Mouse (Mus musculus): ENCODE results near the gene Hyal1.
A peak's percentile ranks its signal among the peaks of the same experiment; 100 is the strongest.
"Not testable (repeated sequence)": the region's sequence is repeated elsewhere in the genome, so short reads cannot be mapped to it uniquely, and the experiment has no call there.

Gene Hyal1

GRCm38 (mm10) chr9:107573774-107574173 lies 3.0 kb upstream of the Hyal1 start:
- not testable (repeated sequence) for DNase-seq

DNA sequence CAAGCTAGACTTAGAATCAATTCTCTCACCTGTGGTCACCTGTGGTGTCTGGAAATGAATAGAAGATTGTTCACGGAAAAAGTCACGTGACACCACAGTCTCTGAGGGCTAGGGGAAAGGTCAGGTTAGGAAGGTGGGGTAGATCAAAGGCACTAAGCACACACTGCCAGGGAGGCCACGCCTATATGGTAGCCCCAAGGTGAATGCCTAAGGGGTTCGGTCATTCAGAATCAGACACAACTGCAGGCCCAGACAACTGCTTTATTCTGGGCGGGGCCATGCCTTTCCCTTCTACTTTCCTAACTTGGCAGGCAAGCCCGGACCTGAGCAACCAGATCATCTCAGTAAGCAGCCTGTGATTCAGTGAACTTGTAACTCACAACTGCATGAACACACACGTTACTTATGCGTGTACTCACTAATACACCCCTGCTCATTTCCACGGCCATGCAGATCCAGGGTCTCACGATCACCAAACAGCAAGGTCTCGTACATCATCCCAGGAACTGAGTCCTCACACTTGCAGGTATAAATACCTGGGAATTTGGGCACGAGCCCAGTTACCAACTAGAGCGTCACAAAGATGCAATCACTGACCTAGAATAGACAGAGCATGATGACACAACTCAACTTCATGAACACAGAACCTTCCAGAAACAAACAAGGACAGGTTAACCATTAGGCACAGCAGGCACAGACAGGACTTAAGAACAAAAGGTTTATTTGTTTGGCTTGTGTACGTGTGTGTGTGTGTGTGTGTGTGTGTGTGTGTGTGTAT lies 959 bp upstream of the Hyal1 start:
- no peak for DNase-seq

DNA sequence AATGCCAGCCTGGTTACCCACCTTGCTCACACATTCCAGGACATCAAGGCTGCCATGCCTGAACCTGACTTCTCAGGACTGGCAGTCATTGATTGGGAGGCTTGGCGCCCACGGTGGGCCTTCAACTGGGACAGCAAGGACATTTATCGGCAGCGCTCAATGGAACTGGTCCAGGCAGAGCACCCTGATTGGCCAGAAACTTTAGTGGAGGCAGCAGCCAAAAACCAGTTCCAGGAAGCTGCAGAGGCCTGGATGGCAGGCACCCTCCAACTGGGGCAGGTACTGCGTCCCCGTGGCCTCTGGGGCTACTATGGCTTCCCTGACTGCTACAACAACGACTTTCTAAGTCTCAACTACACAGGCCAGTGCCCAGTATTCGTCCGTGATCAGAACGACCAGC lies 1.1 kb downstream of the Hyal1 start:
- no peak for DNase-seq

DNA sequence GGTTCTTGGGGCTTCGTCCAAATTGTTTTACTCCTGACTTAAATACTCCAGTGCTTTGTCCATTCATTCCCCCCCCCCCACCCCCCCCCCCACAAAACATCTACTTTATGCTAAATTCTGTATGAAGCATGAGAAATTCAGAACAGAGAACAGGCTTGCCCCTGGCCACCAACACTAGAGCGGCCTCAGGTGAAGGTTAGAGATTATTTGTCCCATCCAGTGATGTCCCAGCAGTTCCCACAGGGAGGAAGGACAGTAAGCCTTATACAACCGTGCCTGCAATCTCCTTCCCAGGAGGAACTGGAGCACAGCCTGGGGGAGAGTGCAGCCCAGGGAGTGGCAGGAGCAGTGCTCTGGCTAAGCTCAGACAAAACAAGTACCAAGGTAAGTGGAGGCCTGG lies 1.9 kb downstream of the Hyal1 start, which contains the start of gene Naa80:
Gene Naa80 (plus strand): TSS at position 301 of the 400 bp plus-strand sequence.
- no peak for DNase-seq

DNA sequence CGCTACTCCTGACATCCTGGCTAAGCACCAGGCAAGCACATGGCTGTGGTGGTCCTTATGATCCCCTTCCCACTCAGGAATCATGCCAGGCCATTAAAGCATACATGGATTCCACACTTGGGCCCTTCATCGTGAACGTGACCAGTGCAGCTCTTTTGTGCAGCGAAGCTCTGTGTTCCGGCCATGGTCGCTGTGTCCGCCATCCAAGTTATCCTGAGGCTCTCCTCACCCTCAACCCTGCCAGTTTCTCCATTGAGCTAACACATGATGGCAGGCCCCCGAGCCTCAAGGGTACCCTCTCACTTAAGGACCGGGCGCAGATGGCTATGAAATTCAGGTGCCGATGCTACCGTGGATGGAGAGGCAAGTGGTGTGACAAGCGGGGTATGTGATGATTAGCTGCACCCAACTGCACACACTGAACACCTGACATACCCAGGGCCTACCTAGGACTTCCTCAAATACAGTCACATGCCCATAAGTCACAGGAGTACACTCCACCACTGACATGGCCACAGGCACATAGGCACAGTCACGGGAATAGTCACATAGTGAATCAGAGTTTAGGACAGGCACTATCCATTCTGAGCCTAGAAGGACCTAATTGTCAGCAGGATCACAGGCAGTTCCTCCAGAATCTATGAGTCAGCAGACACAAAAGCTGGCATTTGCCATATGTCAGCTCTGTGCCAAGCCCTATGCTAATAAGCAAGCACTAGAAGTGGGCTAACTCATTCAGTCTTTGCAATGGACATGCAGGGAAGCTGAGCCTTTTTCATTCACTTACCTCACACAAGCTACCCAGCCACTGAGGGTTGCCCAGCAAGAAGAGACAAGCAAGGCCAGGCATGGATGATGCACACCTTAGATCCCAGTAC lies 2.5 kb downstream of the Hyal1 start:
- DNase-seq, result no peak

DNA sequence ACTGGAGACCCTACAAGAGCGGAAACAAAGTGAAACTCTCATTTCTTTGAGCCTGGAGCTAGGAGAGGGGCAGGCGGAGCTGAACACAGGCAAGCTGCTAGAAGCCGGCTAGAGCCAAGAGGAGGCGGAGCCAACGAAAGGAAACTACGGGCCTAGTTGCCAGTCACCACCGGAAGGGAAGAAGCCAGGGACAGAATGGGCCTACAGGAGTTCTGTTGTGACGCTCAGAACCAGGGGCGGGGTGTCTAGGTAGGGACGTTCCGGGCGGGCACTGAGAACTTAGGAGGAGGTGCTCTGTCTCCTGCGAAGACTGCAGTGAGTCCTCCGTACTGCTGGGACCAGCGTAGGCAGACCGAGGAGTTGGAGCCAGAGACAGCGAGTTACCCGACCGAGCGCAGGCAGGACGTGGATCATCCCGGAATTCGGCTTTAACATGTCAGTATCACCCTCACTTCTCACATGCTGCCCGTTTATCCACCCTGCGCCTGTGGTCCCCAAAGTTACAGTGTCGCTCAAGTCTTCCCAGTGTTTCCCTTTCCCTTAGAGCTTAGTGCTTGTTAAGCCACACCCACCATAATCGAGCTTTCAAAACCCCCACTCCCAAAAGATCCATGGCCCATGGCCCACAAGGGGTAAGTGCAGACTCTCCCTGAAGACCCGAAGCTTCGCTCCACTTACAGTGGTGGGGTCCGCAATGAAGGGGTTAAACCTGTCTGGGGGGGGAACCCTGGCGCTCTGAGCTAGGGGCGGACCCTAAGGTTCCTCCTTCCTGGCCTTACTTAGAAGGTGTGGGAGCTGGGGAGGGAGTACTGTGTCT lies 4.0 kb downstream of the Hyal1 start, which contains the start of gene Hyal3:
Gene Hyal3 (plus strand): TSS at position 318 of the 817 bp plus-strand sequence.
- DNase-seq, result peak; percentile 68 to 72

DNA sequence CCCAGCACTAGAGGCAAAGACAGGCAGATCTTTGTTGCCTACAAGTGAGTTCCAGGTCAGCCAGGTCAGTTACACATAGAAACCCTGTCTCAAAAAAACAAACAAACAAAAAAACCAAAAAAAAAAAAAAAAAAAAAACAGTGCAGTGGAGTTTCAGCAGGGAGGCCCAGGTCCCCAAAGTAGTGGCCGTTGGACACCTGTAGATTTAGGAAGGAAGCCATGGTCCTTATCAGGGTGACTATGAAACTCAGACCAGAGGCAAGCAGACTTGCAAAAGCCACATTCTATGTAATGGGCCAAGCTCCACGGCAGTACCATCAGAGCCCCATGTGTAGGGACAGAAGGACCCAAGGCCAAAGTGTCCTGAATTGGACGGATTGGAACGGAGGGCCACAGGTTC lies 4.9 kb downstream of the Hyal1 start:
- DNase-seq, result no peak

GRCm38 (mm10) chr9:107582509-107583062 lies 5.9 kb downstream of the Hyal1 start:
- no peak for DNase-seq

GRCm38 (mm10) chr9:107583174-107583573 lies 6.4 kb downstream of the Hyal1 start:
- no peak for DNase-seq

DNA sequence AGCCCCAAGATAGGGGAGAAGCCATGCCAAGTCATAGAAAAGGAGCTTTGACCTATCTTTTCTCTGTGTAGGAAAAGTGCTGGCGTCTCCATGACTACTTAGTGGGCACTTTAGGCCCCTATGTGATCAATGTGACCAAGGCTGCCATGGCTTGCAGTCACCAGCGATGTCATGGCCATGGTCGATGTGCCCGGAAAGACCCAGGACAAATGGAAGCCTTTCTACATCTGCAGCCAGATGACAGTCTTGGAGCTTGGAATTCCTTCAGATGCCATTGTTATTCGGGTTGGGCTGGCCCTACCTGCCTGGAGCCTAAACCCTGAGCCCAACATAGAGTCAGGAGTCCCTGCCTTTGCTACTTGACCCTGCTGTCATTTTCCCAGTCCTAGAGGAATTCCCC lies 9.8 kb downstream of the Hyal1 start:
- DNase-seq, result no peak

GRCm38 (mm10) chr9:107586974-107587832 lies 10.5 kb downstream of the Hyal1 start, which contains the start of gene Ifrd2:
TSS of gene Ifrd2 (plus strand) at chr9:107587642.
- peak; percentile 96 for DNase-seq

GRCm38 (mm10) chr9:107587833-107588639 lies 11.3 kb downstream of the Hyal1 start:
- DNase-seq, result no peak

DNA sequence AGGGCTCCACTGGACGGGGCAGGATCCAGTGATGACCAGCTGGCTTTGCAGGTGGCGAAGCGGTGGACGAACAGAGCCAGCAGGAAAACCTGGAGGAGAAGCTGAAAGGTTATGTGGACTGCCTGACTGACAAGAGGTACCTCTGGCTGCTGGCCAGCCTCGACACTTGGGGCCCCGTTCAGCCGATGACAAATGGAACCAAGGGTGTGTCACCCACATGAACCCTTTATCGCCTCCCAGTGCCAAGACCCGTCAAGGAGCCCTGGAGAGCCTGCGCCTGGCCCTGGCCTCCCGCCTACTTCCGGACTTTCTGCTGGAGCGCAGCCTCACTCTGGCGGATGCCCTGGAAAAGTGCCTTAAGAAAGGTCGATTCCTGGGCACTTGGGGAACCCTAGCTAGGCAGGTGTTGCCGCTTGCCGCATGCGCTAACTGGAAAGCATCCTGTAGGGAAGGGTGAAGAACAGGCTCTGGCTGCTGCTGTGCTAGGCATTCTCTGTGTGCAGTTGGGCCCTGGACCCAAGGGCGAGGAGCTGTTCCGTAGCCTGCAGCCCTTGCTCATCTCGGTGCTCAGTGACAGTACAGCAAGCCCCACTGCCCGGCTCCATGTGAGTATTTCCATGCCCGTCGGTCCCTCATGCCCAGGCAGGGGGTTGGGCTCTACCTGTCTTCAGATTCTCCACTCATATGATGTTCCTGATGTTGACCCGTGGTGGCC lies 13.5 kb downstream of the Hyal1 start:
- no peak for DNase-seq

GRCm38 (mm10) chr9:107590773-107591060 lies 14.0 kb downstream of the Hyal1 start:
- DNase-seq, result no peak

DNA sequence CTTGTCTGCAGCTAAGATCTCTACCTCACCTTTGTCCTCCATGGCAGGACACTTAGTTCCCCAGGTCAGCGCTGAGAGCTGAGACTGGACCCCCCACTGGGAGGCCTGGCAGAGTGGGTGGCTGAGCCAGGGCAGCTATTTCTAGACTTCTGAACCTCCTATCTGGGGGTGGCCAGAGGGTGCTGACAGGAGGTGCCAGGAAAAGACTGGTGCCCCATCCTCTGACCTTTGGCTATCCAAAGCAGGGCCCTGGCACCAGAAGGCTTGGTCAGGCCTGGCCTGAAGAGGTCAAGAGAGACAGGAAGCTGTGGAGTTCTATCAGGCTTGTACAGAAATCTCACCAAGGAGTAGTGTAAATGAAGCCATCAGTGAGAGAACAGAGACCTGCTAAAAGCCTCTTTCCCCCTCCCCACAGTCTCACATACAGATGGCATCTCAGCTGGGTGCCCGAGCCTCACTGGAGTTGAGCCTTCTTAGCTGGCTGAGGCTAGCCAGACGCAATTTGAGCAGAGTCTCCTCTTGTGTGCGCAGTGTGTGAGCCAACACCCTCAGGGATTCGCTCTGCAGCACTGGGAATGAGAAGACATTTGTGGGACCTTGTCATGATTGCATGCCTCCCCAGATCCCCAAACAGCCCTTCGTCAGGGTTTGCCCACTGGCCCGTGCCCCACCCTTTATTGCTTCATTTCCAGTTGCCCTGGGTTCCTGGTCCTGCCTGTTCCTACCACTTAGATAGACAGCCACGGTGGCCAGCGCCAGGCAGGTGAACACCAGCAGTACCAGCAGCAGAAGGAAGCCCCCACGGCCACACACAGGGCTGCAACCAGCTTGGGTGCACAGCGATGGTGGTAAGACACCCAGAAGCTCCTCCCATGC lies 16.6 kb downstream of the Hyal1 start:
- DNase-seq, result no peak

DNA sequence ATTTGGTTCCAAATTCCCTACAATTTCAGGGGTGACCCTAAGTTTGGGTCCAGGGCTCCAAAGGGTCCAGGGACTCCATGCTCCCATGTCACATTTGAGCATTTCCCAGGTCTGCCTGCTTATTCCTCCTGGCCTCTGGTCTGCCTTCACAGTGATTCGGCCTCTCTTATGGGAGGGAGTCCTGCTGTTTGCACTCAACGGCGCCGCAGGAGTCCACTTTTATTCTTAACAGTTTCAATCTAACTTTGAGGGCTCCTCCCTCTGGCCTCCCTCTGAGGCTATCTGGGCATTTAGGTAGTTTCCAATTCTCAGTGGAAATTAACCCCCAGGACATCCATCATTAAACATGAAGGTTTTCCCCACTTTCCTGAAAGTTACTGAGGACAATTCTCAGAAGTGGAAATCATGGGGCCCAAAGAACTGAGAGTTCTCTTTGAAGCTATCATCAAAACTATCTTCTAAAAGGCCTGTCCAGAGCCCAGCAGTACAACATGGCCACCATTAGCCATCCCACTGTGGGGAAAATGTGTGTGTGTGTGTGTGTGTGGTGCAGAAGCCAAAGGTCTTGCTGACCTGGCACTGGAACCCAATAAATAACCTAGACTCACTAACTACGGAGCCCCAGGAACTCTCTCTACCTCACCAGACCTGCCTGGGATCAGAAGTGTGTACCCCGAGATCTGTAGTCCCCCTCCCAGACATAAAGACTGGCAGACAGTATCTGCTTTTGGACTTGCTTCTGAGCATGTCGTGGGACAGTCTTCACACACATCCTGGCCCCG lies 17.7 kb downstream of the Hyal1 start:
- DNase-seq, result no peak

GRCm38 (mm10) chr9:107596619-107597569 lies 20.2 kb downstream of the Hyal1 start:
- no peak for DNase-seq
